Mouse (Mus musculus) embryonic stem cell, embryonic (primary cell): ENCODE data around the gene Mtrf1.
"Not testable (repeated sequence)": the region's sequence is repeated elsewhere in the genome, so short reads cannot be mapped to it uniquely, and the experiment has no call there.

Source experiments
- CTCF ChIA-PET, 4 experiments: fragments of 300-600 bp in 2 of 4; fragments of 350-600 bp in 2 of 4; sonication (Branson Sonifier 250); formaldehyde crosslinking; loops; one replicate each; lab custom pipeline; 2022; ENCODE audit warnings: inconsistent platforms in 2 of 4; lab: Charles Lee
- POLR2A ChIA-PET, 4 experiments: fragments of 300-600 bp in 2 of 4; fragments of 350-600 bp in 2 of 4; sonication (Branson Sonifier 250); formaldehyde crosslinking; loops; one replicate each; lab custom pipeline; 2022; ENCODE audit warnings: antibody characterized with exemption in 4 of 4, inconsistent platforms in 1 of 4; lab: Charles Lee

The Mtrf1 gene

DNA sequence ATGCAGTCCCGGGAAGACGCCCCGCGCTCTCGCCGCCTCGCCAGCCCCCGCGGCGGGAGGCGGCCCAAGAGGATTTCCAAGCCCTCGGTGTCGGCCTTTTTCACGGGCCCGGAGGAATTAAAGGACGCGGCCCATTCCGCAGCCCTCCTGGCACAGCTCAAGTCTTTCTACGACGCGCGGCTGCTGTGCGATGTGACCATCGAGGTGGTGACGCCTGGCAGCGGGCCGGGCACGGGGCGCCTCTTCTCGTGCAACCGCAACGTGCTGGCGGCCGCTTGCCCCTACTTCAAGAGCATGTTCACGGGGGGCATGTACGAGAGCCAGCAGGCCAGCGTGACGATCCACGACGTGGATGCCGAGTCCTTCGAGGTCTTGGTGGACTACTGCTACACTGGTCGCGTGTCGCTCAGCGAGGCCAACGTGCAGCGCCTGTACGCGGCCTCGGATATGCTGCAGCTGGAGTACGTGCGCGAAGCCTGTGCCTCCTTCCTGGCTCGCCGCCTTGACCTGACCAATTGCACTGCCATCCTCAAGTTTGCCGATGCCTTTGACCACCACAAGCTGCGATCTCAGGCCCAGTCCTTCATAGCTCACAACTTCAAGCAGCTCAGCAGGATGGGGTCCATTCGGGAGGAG, 29.3 kb downstream of the Mtrf1 start:
- POLR2A ChIA-PET, result interaction anchor here (0.5 to 3.5 kb wide), 43 partner anchors 10 to 344 kb away, joined by 3 to 20 read pairs (median 4); partner anchors contain the start of genes Kbtbd6 (in 4 of the 4), Mtrf1 (in 2 of the 4), Sugt1 (in 2 of the 4) and Wbp4 (in 2 of the 4)
- CTCF ChIA-PET, result interaction anchor here in 2 of 4 experiments (0.6 to 0.8 kb wide), 3 partner anchors 11 to 880 kb away, joined by 3 to 6 read pairs (median 3); no protein-coding TSS in a partner anchor

DNA sequence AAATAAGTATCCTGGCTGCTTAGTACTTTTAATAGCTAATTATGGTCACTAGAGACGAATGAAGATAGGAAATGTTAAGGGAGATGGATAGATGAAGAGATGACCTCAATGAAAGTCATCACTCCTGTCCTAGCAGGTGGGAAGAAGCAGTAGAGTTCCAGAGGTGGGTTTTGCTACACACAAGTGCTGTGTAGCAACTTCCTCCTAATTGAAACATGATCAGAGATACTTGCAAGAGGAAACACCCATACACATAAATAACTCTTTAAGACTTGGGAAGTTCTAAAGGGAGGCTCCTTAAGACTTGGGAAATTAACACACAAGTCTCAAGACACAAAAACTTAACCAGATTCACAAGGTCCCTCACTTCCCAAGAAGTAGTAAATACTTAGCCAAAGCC, 36.5 kb downstream of the Mtrf1 start:
- ChIA-PET CTCF (no interaction called here), POLR2A (interaction anchor here in 1 of 4 experiments (0.7 to 1.9 kb wide), 2 partner anchors 16 to 17 kb away, joined by 3 to 5 read pairs; partner anchors contain the start of gene Kbtbd6)

DNA sequence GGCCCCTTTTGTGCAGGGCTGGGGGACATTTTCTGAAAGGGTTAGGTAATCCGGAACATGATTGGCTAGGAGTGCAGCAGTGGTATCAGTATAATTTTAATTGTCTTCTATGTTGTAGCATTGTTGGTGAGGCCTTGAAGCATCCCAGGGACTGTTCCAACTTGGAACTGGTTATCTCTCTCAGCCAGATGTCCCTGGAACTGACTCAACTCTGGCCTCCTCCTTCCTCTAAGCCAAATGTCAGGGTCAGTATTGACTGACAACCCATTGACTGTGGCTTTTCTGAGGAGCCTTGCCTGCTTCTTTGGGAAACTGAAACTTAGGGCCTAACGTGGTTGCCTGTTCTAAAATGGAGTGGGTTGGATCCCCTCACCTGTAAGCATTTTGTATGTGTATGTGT, 43.1 kb downstream of the Mtrf1 start:
- CTCF ChIA-PET, result no interaction called here
- POLR2A ChIA-PET, result interaction anchor here in 1 of 4 experiments (2.1 to 2.5 kb wide), 2 partner anchors 11 to 14 kb away, joined by 8 read pairs; partner anchors contain the start of genes Kbtbd6 and Kbtbd7

DNA sequence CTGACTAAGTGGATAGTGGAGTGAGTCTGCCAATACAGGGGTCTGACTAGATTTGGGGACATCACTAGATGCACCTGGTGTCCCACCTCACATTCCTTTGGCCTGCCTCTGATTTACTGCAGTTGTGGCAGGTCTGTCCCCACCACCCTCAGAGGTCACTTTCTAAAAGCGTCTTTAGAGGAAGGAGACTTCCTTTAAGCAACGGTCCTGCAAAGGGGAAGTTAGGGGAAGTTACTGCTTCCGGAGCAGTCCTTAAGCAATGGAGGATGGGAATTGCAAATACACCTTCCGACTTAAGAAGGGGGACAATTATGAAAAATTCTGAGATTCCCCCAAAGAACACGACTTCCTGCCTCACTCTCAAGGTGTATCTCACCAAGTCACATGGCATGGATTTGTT, 43.9 kb downstream of the Mtrf1 start:
- CTCF ChIA-PET, result no interaction called here

DNA sequence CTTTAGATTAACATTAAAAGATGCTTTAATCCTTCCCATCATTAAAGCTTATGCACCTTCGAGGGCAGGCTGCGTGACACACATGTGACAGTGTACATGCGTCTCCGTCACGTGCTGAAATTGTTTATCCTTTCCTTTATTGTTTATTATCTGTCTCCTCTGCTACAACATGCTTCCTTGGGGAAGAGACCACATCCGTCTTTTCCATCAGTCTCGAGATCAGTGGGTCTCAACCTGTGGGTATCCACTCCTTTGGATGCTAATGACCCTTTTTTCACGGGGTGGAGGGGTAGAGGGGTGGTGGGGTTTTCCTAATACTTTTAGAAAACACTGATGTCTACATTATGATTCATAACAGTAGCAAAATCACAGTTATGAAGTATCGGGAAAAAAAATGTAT, 47.0 kb downstream of the Mtrf1 start:
- ChIA-PET POLR2A (interaction anchor here in 3 of 4 experiments (1.2 to 1.7 kb wide), 4 partner anchors 9 to 19 kb away, joined by 3 to 6 read pairs (median 4); partner anchors contain the start of gene Kbtbd7 (in 2 of the 3)), CTCF (interaction anchor here in 1 of 4 experiments (1.0 kb wide), 1 partner anchor 117 kb away, joined by 3 read pairs; no protein-coding TSS in a partner anchor)

More for the DNA sequence above, 43.9 kb downstream of the Mtrf1 start:
- POLR2A ChIA-PET, result interaction anchor here in 1 of 4 experiments (1.0 to 1.3 kb wide), 2 partner anchors 15 to 20 kb away, joined by 4 read pairs; partner anchors contain the start of gene Kbtbd7

DNA sequence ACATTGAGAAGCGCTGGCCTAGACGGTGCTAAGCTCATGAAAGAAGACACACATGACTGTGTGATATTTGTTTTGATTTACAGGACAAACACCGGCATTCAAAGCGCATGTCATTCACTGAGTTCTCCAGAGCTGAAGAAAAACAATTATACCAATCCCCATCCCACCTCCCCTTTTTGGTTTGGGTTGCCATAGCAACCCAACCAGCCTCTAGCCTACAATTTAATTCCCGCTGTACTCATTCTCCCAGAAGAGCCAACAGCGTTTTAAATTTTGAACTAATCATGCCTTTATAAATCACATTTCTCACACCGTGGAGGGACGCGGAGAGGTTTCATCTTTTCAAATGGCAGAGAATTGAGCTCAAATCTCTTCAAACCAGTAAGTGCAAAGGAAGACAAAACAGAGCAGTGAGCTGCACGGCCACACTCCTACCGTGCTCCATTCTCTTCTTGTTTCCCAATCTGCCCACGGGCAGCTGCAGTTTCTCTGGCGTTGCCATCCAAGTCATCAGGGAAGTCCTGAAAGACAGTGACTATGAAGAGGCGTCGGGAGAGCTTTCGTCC, 47.6 kb downstream of the Mtrf1 start:
- CTCF ChIA-PET, result interaction anchor here in 2 of 4 experiments (0.6 to 1.0 kb wide), 2 partner anchors 117 to 245 kb away, joined by 3 read pairs; no protein-coding TSS in a partner anchor
- POLR2A ChIA-PET, result interaction anchor here in 3 of 4 experiments (0.8 to 1.7 kb wide), 5 partner anchors 8 to 19 kb away, joined by 3 to 6 read pairs (median 3); partner anchors contain the start of gene Kbtbd7 (in 2 of the 3)

DNA sequence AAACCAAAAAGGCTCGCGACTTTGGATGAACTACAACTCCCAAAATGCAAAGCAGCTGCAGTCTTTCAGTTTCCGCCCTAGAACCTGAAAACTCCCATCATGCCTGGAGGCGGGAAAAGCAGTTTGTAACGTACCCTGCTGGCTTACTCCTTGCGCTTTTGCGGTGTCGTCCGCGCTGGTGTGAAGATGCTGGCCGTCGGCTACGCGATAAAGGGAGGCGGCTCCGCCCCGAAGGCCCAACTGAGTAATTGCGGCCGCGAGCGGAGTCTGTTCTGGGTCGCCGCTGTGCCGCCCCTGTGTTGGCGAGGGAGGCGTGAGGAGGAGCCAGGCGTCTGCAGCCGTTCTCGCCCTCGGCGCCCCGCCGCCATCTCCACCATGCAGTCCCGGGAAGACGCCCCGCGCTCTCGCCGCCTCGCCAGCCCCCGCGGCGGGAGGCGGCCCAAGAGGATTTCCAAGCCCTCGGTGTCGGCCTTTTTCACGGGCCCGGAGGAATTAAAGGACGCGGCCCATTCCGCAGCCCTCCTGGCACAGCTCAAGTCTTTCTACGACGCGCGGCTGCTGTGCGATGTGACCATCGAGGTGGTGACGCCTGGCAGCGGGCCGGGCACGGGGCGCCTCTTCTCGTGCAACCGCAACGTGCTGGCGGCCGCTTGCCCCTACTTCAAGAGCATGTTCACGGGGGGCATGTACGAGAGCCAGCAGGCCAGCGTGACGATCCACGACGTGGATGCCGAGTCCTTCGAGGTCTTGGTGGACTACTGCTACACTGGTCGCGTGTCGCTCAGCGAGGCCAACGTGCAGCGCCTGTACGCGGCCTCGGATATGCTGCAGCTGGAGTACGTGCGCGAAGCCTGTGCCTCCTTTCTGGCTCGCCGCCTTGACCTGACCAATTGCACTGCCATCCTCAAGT, 54.4 kb downstream of the Mtrf1 start, which contains the start of gene Kbtbd6:
Gene Kbtbd6, plus strand, starts transcription at position 155 of the 910 bp plus-strand sequence.
- ChIA-PET CTCF (interaction anchor here in 2 of 4 experiments (1.0 to 1.1 kb wide), 3 partner anchors 11 to 28 kb away, joined by 3 to 4 read pairs (median 3); no protein-coding TSS in a partner anchor), POLR2A (interaction anchor here (0.8 to 2.7 kb wide), 18 partner anchors 10 to 318 kb away, joined by 3 to 13 read pairs (median 4); partner anchors contain the start of genes Kbtbd7 (in 4 of the 4), Naa16 (in 2 of the 4) and Sugt1 (in 1 of the 4))

DNA sequence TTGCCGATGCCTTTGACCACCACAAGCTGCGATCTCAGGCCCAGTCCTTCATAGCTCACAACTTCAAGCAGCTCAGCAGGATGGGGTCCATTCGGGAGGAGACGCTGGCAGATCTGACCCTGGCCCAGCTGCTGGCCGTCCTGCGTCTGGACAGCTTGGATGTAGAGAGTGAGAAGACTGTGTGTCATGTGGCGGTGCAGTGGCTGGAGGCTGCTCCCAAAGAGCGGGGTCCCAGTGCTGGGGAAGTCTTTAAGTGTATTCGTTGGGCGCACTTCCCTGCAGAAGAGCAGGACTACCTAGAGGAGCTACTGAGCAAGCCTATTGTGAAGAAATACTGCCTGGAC, 55.0 kb downstream of the Mtrf1 start:
- POLR2A ChIA-PET, result interaction anchor here in 2 of 4 experiments (1.2 to 2.3 kb wide), 5 partner anchors 8 to 26 kb away, joined by 3 to 12 read pairs (median 4); partner anchors contain the start of gene Kbtbd7 (in 2 of the 2)

DNA sequence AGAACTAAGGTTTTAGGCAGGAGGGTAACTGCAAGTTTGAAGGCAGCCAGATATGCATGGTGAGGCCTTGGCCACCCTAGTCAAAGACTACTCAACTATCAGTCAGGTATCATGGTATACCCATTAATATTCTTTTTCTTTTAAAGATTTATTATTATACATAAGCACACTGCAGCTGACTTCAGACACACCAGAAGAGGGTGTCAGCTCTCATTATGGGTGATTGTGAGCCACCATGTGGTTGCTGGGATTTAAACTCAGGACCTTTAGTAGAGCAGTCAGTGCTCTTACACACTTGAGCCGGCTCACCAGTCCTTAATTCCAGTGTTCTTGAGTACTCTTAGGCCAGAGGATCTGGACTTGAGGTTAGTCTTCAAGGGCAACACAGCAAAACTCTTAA, 62.8 kb downstream of the Mtrf1 start:
- POLR2A ChIA-PET, result interaction anchor here in 2 of 4 experiments (0.8 to 1.2 kb wide), 6 partner anchors 18 to 153 kb away, joined by 3 to 7 read pairs (median 4); partner anchors contain the start of genes Naa16 (in 2 of the 2) and Wbp4 (in 1 of the 2)
- CTCF ChIA-PET, result no interaction called here

More for the DNA sequence above, 55.0 kb downstream of the Mtrf1 start:
- CTCF ChIA-PET, result not testable (repeated sequence)

DNA sequence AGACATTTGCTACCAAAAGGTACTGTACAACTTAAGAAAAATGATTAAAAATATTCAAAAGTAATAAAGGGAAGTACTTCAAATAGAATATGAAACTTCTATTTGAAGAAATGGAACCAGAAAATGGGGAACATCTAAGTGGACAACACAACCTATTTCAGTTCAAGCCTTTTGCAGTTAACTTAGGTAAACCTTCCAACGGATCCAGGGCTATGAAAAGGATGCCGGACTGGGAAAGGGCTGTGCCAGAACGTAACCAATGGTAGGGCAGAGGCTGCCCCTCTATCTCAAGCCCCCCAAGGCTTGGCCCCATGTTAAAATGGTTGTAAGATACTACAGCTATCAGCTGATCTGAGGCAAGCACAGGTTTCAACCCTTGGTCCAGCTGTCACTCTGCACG, 63.4 kb downstream of the Mtrf1 start:
- ChIA-PET CTCF (no interaction called here), POLR2A (interaction anchor here in 2 of 4 experiments (0.6 to 3.4 kb wide), 11 partner anchors 10 to 185 kb away, joined by 3 to 24 read pairs (median 4); partner anchors contain the start of genes Naa16 (in 2 of the 2), Kbtbd6 (in 1 of the 2), Kbtbd7 (in 1 of the 2) and Wbp4 (in 1 of the 2))

DNA sequence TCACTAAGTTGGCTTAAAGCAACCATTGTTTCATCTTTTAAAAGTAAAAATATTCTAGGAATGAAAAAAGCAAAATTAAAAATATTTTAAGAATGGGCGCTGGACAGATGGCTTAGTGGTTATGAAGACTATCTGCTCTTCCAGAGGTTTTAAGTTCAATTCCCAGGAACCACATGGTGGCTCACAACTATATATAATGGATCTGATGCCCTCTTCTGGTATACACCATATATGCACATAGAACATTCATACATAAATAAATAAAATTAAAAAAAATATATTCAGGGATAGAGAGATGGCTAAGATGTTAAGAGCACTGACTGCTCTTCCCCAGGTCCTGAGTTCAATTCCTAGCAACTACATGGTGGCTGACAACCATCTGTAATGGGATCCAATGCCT, 68.1 kb downstream of the Mtrf1 start:
- ChIA-PET CTCF (interaction anchor here in 1 of 4 experiments (0.6 kb wide), 1 partner anchor 79 kb away, joined by 4 read pairs; no protein-coding TSS in a partner anchor), POLR2A (interaction anchor here in 1 of 4 experiments (0.6 to 1.7 kb wide), 2 partner anchors 9 to 101 kb away, joined by 3 to 9 read pairs; no protein-coding TSS in a partner anchor)

DNA sequence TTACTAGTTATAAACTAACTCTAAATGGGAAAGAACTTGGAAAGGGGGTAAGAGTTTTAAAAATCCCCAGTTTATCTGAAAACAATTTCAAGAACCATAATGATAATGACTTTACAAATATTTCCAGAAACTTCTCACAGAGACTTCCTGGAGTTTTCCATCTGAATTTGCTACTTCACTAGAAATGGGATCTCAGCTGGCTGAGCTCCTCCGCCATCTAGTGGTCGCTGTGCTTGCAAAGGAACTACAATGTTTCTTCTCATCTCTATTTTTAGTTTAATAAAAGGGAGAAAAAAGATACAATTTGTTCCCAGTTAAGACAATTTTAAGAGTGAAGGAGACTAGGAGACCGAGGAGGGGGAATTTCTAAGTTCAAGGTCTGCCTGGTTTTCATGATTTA, 70.0 kb downstream of the Mtrf1 start:
- ChIA-PET POLR2A (interaction anchor here in 1 of 4 experiments (1.0 to 1.8 kb wide), 6 partner anchors 9 to 133 kb away, joined by 3 to 8 read pairs (median 4); partner anchors contain the start of genes Elf1, Naa16 and Wbp4), CTCF (interaction anchor here in 2 of 4 experiments (0.5 to 1.4 kb wide), 7 partner anchors 11 to 152 kb away, joined by 3 to 4 read pairs (median 3); partner anchors contain the start of genes Kbtbd6 (in 1 of the 2) and Naa16 (in 1 of the 2))
